Mouse (Mus musculus) hindbrain, embryonic 14.5 days (tissue): ENCODE data around the gene Oaz1. TPM values are rescaled to one million over a fixed set of nuclear protein-coding genes. Genes with fewer than 3 reads are reported as not detected.

Source experiments
- ATAC-seq: fragments of 200-750 bp; cut with Nextera tagmentation; 2 replicates; pipeline ENCODE4 v1.8.0; 2017; ENCODE audit warnings: moderate number of reproducible peaks, mild to moderate bottlenecking, moderate TSS enrichment, moderate library complexity; ENCODE audit not compliant: low FRiP score
- DNase-seq: peaks from one replicate; pipeline ENCODE4 v3.0.0-alpha.2; 2015; ENCODE audit warnings: low spot score
- H3K27ac ChIP-seq: fragments of 300-500 bp; sonication (generic); 2 replicates; pipeline ENCODE4 v1.5.1; 2014; ENCODE audit warnings: mild to moderate bottlenecking, moderate library complexity
- H3K27me3 ChIP-seq: fragments of 300-500 bp; sonication (generic); 2 replicates; pipeline ENCODE4 v1.6.1; 2014; ENCODE audit warnings: mild to moderate bottlenecking, low read length, mixed read lengths; ENCODE audit not compliant: control insufficient read depth, insufficient read depth
- H3K36me3 ChIP-seq: fragments of 300-500 bp; sonication (generic); replicated peaks from 2 replicates; pipeline ENCODE4 v1.6.1; 2014; ENCODE audit not compliant: control insufficient read depth, insufficient read depth
- H3K4me1 ChIP-seq: fragments of 300-500 bp; sonication (generic); replicated peaks from 2 replicates; pipeline ENCODE4 v1.6.1; 2014; ENCODE audit warnings: antibody characterized with exemption, low read length, mixed read lengths; ENCODE audit not compliant: control insufficient read depth, insufficient read depth
- H3K4me2 ChIP-seq: fragments of 300-500 bp; sonication (generic); replicated peaks from 2 replicates; pipeline ENCODE4 v1.6.1; 2014; ENCODE audit warnings: mild to moderate bottlenecking, moderate library complexity
- H3K4me3 ChIP-seq: fragments of 300-500 bp; sonication (generic); replicated peaks from 2 replicates; pipeline ENCODE4 v1.5.1; 2014; ENCODE audit warnings: mild to moderate bottlenecking, low read length
- H3K9ac ChIP-seq: fragments of 300-500 bp; sonication (generic); 2 replicates; pipeline ENCODE4 v1.6.1; 2014
- H3K9me3 ChIP-seq: fragments of 300-500 bp; sonication (generic); 2 replicates; pipeline ENCODE4 v1.6.1; 2016; ENCODE audit warnings: low read length; ENCODE audit not compliant: control insufficient read depth
- WGBS: fragments of 180-500 bp; shearing (Covaris S2); extraction: QIAGEN DNeasy Blood & Tissue Kit; methylation state at CpG from one replicate; pipeline ENCODE4 v1.1.7; 2014; 5-methylcytosine and 5-hydroxymethylcytosine counted together
- polyA plus RNA-seq: library from polyadenylated mRNA; unstranded; fragments of >200 nt; fragmentation: Nextera tagmentation; extraction: Ambion mirVana; gene quantifications from 2 replicates; pipeline ENCODE4 v1.2.1, GENCODE M21; 2014

Gene Oaz1
- 1,195 and 1,204 TPM in 2 replicates for polyA plus RNA-seq

GRCm38 (mm10) chr10:80826151-80827062 lies at the start of gene Oaz1:
TSS of gene Oaz1 (plus strand) at chr10:80826656.
- under 1% methylated on average over 72 of the region's 82 CpGs for WGBS
- Histone ChIP-seq H3K9me3 (no peaks in the 10 kb centered on the region), H3K4me1 (peaks cover 12% of the 10 kb centered on the region), H3K9ac (peak within 1 kb of the TSS; percentile 96), H3K27me3 (no peaks in the 10 kb centered on the region), H3K27ac (peak within 1 kb of the TSS; percentile 95), H3K36me3 (peaks cover 20% of the 10 kb centered on the region), H3K4me3 (peak within 1 kb of the TSS; percentile 73), H3K4me2 (peak within 1 kb of the TSS; percentile 91)
- DNase-seq = peak; percentile 99
- ATAC-seq = peak; percentile 97

DNA sequence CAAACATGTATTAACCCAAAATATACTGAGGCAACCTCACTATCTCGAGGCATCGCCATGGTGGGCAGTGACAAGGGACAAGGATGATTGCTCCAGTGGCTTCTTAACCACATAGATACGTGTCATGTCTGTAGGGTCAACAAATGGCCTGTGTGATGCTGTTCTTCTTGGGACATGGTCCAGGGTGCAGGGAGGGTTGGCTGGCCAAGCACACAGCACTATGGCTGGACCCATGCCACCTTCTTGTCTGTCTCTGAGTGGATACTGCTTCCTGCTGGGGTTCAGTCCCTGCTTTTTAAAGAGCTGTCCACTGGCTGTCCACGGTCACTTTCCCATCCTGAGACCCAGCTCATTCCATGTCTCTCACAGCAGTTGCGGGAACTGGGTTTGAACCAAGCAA lies 49.3 kb upstream of the Oaz1 start:
- no peak overlapping the region for H3K4me2 ChIP-seq
- H3K36me3 ChIP-seq = peaks cover 96% of the 10 kb centered on the region
- ATAC-seq = no peak

DNA sequence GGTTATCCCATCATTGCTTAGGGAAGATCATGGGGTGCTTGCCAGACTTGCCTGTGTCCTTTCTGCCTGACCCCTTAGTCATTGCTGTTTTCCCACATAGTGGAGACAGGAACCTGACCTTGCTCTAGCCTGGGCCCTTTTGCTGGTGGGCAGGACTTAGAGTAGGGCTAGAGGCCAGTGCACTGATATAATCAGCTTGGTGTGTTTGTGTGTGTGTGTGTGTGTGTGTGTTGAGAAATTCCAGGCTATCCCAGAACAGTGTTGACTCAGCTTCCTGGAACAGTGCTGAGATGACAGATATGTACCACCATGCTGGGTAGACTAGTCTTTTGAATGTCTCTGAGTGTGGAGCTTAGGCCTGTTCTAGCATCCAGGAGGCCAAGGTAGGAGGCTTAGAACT lies 46.9 kb upstream of the Oaz1 start:
- H3K36me3 ChIP-seq = peaks cover 98% of the 10 kb centered on the region
- no peak overlapping the region for H3K27ac ChIP-seq
- no peaks in the 10 kb centered on the region for H3K9me3 ChIP-seq
- H3K27me3 ChIP-seq = no peaks in the 10 kb centered on the region
- DNase-seq (no peak), ATAC-seq (no peak)
- no peaks in the 10 kb centered on the region for H3K4me1 ChIP-seq
- no peak overlapping the region for H3K4me3 ChIP-seq
- no peak overlapping the region for H3K9ac ChIP-seq
- no peak overlapping the region for H3K4me2 ChIP-seq

More for the DNA sequence above, 49.3 kb upstream of the Oaz1 start:
- H3K27me3 ChIP-seq = no peaks in the 10 kb centered on the region
- WGBS = 98% methylated on average over 5 of the region's 5 CpGs
- no peaks in the 10 kb centered on the region for H3K9me3 ChIP-seq
- H3K9ac ChIP-seq = no peak overlapping the region
- H3K4me1 ChIP-seq = no peaks in the 10 kb centered on the region
- no peak for DNase-seq
- no peak overlapping the region for H3K4me3 ChIP-seq
- no peak overlapping the region for H3K27ac ChIP-seq

DNA sequence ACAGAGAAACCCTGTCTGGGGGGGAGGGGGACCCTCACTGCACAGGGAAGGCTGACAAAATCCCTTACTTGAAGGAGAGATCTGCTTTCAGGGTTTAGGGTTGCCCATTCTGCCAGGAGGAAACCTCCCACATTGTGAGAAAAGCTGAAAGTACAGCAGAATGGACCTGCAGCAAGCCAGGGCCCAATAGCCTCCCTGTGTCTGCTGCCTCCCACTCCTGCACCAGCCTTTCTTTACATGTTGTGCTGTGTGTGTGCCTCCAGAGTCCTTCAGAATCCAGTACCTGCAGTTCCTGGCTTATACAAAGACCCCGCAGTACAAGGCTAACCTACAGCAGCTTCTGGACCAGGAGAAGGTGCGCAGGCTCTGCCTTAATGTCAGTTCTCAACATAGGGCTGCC lies 42.2 kb upstream of the Oaz1 start:
- no peaks in the 10 kb centered on the region for H3K4me1 ChIP-seq
- no peak overlapping the region for H3K4me2 ChIP-seq
- H3K4me3 ChIP-seq = no peak overlapping the region
- H3K9ac ChIP-seq = no peak overlapping the region
- no peaks in the 10 kb centered on the region for H3K27me3 ChIP-seq
- ATAC-seq (no peak), DNase-seq (no peak)
- no peak overlapping the region for H3K27ac ChIP-seq
- no peaks in the 10 kb centered on the region for H3K9me3 ChIP-seq
- WGBS = 97% methylated on average over 2 of the region's 2 CpGs
- peaks cover 100% of the 10 kb centered on the region for H3K36me3 ChIP-seq

DNA sequence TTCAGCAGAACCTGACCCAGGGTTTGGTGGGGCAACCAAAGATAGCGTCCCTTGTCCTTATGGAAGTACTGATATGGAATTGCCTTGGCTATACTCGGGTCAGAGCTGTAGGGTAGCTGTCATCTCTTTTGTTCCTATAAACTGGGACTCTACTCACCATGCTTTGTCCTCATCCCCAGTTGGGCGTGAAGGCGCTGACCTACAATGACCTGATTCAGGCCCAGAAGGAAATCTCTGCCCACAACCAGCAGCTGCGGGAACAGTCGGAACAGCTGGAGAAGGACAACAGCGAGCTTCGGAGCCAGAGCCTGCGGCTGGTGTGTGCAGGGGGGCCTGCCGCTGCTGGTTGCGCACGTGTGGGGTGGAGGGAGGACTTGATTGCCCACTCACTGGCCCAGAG lies 41.6 kb upstream of the Oaz1 start:
- no peaks in the 10 kb centered on the region for H3K27me3 ChIP-seq
- no peak overlapping the region for H3K4me2 ChIP-seq
- H3K4me1 ChIP-seq = no peaks in the 10 kb centered on the region
- DNase-seq (no peak), ATAC-seq (no peak)
- no peak overlapping the region for H3K27ac ChIP-seq
- H3K4me3 ChIP-seq = no peak overlapping the region
- no peak overlapping the region for H3K9ac ChIP-seq
- 54% methylated on average over 12 of the region's 12 CpGs for WGBS
- peaks cover 99% of the 10 kb centered on the region for H3K36me3 ChIP-seq
- no peaks in the 10 kb centered on the region for H3K9me3 ChIP-seq

GRCm38 (mm10) chr10:80785963-80786362 lies 40.5 kb upstream of the Oaz1 start:
- Histone ChIP-seq H3K9me3 (no peaks in the 10 kb centered on the region), H3K4me2 (no peak overlapping the region), H3K36me3 (peaks cover 99% of the 10 kb centered on the region), H3K4me1 (no peaks in the 10 kb centered on the region), H3K27ac (no peak overlapping the region), H3K27me3 (no peaks in the 10 kb centered on the region), H3K9ac (no peak overlapping the region), H3K4me3 (no peak overlapping the region)
- ATAC-seq = no peak
- no peak for DNase-seq
- WGBS = 92% methylated on average over 11 of the region's 11 CpGs

- H3K4me3 ChIP-seq = no peak overlapping the region
- H3K36me3 ChIP-seq = peaks cover 99% of the 10 kb centered on the region
- H3K27ac ChIP-seq = no peak overlapping the region
- WGBS = 83% methylated on average over 2 of the region's 2 CpGs
- H3K9me3 ChIP-seq = no peaks in the 10 kb centered on the region
- H3K4me1 ChIP-seq = no peaks in the 10 kb centered on the region
- no peak overlapping the region for H3K4me2 ChIP-seq
- no peak overlapping the region for H3K9ac ChIP-seq
- DNase-seq = no peak
- no peak for ATAC-seq
- no peaks in the 10 kb centered on the region for H3K27me3 ChIP-seq
Observed at GRCm38 (mm10) chr10:80787517-80787916, 38.9 kb upstream of the Oaz1 start.

DNA sequence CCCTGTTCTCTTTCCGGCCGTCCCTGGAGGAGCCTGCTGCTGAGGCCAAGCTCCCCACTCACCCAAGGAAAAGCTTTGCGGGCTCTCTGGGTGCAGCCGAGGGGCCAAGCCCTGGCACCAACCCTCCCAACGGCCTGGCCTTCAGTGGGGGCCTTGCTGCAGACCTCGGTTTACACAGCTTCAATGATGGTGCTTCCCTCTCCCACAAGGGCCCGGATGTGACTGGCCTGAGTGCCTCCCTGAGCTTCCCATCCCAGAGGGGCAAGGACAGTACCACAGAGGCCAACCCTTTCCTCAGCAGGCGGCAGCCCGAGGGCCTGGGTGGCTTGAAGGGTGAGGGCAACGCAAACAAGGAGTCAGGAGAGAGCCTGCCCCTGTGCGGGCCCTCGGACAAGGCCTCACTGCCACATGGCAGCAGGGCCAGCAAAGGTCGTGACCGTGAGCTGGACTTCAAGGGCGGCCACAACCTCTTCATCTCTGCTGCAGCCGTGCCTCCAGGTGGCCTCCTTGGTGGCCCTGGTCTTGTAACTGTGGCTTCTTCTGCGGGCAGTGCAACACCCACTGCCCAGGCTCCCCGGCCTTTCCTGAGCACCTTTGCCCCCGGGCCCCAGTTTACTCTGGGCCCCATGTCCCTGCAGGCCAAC lies 35.6 kb upstream of the Oaz1 start:
- Histone ChIP-seq H3K4me3 (no peak overlapping the region), H3K4me1 (no peaks in the 10 kb centered on the region), H3K27me3 (no peaks in the 10 kb centered on the region), H3K4me2 (no peak overlapping the region), H3K27ac (no peak overlapping the region), H3K9me3 (no peaks in the 10 kb centered on the region), H3K36me3 (peaks cover 99% of the 10 kb centered on the region), H3K9ac (no peak overlapping the region)
- no peak for ATAC-seq
- WGBS = 88% methylated on average over 19 of the region's 19 CpGs
- DNase-seq = no peak

GRCm38 (mm10) chr10:80791476-80792174 lies 34.8 kb upstream of the Oaz1 start:
- Histone ChIP-seq H3K27ac (no peak overlapping the region), H3K36me3 (peaks cover 99% of the 10 kb centered on the region), H3K27me3 (no peaks in the 10 kb centered on the region), H3K9me3 (no peaks in the 10 kb centered on the region), H3K4me2 (no peak overlapping the region), H3K9ac (no peak overlapping the region), H3K4me1 (peaks cover 2% of the 10 kb centered on the region; the same call in 1 of the 2 replicates), H3K4me3 (no peak overlapping the region)
- ATAC-seq = no peak
- DNase-seq = no peak
- 84% methylated on average over 33 of the region's 33 CpGs for WGBS
